Mouse (Mus musculus) heart, adult 18-20 months (tissue): ENCODE results near the gene Gphb5. TPM values are rescaled to one million over a fixed set of nuclear protein-coding genes. Genes with fewer than 3 reads are reported as not detected.

Experiments used
- DNase-seq, 2 experiments: peaks; one replicate each; pipeline ENCODE4 v3.0.0; 2021 to 2022; ENCODE audit warnings: mixed read lengths in 1 of 2
- total RNA-seq, 2 experiments: library from RNA; stranded (reverse); gene quantifications; 2 replicates each; pipeline ENCODE4 v1.2.3; 2021

Gphb5 gene
- total RNA-seq, 2 experiments from 2014 or later: not detected

DNA sequence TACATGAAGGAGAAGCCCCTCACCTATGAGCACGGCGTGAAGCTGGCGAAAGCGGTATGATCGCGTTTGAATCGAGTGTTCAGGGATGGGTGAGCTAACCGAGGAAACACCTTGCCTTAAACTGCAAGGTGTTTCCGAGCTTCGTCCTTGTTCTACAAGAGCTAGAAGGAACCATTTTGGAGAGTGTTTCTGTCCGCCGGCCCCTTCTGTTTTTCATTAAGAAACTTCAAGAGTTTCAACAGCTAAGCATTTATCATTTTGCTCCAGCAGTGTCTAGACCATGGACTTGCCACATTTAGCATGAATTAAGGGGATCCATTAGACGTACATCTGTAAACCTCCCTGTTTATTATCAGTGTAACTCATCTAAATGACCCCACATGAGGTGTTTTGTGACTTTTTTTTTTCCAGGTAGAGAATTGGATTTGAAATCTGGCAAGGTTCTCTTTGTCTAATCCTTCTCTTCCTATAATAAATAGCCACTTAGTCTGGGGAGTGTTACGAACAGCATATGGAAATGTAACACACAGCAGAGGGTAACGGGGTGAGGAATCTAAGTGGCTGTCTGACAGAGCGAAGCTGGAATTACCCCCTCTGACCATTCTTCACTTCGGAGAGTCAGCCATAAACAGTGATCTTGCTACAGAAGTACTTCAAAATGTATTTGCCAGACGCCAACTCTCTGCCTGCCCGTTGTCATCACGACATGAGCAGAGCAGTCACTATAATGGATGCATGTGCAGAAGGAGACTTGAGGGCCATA is 22.4 kb downstream of the Gphb5 start:
- DNase-seq: no peak

DNA sequence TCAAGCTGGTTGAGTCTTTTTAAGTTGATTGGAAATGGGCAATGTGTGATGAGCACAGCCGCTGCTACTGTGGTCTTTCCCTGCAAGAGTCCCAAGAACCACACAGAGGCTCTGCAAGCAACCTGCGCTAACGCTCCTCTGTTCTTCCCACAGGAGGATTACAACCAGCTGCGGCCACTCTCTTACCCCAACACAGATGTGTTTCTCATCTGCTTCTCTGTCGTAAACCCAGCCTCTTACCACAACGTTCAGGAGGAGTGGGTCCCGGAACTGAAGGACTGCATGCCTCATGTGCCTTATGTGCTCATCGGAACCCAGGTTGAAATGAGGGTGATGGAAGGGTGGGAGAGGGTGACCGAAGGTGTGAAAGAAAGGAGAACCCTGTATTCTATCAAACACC is 25.1 kb downstream of the Gphb5 start:
- DNase-seq: no peak

DNA sequence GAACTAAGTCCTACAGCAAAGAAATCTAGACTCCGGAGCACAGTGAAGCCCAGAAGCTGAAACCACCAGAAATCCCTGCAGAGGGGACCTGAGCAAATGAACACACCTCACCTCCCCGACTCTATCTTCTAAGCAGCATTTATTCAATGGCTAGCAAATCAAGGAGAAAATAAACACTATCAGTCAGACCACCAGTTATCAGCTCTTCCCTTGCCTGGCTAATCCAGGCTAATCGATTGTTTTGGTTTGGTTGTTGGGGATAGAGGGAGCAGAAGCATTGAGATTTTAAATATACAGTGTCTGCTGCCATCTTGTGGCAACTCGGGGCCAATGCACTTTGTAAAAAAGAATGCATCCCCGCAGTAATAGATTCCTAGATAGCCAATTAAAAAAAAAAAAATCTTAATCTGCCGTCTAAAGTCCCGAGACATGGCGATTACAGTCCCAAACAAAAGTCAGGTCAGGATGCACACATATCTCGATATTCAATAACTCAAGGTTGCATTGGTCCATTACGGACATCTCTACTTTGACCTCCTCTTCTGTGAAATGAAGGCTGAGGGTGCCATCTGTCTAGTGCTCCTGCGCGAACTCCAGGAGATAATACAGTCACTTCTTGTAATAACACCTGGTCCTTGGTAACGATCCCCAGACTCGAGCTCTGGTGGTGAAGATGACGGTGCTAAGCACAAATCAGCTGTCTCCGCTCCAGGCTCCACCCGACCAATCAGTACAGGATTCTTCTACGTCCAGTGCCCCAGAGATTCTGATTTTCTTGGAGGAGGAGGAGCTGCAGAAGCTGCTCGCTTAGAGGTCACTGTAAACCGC is 27.1 kb downstream of the Gphb5 start:
- peak; percentile 42 to 68 for DNase-seq

DNA sequence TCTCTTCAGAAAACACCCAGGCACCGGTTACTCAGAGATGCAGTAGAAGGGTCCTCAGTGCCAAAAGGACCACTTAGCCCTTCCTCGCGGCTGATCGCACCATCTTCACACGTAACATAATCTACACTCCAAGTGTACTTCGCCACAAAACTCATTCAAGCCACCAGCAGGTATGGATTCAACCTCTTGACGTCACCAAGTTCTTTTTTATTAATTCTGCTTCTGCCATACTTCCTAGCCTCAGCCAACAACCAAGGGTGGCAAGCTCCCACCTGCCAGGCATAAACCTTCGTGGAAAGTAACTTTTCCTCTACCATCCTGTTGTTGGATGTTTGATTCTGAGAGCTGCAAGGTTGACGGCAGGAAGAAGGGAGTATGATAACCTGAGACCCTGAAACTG is 28.1 kb downstream of the Gphb5 start:
- DNase-seq: no peak

DNA sequence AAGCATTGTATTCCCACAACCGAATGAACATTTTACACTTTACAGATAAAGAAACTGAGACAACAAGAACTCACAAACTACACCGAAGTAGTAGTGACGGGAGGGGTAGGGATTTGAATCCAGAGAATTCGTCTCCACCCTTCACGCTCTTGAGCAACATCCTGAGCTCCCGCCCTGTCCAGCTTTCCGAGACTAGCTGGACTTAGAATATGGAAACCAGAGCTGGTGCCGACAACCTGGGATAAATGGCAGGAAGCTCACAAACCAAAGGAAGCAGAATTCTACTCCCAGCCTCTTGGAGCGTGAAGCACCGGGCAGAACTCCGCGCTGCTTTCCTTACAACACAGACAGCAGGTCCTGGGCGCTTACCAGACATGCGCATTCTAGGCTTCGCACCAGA is 28.7 kb downstream of the Gphb5 start:
- peak; percentile 60 to 79 for DNase-seq

DNA sequence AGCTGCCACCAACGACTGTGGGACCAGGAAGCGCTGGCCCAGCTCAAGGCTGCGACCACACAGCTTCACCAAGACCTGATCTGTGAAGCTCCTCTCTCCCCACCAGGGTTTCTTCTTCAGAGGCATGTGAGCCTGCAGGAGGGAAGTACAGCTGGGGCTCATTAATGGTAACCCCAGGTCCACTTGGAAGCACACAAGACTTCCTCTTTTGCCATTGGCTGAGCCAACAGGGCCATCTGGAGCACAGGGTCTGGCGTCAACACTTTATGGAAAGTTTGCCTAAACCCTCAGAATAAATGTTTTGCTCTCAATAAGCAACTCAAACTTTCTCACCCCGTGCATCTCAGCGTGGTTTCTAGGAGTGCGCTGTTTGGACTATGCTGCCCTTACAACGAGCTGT is 29.4 kb downstream of the Gphb5 start:
- peak; percentile 55 to 65 for DNase-seq

DNA sequence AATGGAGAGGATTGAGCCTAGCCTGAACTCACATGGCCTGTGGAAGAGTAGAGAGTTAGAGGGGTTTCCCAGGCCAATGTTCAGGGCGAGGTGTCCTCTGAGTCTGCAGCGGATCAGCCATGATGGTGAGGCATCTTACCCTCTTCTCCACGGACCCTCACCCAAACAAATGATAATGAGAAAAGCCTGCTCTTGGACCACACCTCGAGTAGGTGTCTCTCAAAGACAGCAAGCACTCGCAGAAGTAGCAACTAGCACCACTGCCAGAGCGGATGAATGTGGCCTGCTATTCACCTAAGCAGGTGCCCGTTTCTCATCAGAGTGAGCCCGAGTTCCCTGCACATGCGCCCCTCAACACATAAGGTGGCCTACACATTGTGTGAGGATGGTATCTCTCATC is 29.9 kb downstream of the Gphb5 start:
- peak in 1 of 2 experiments; percentile 26 for DNase-seq

DNA sequence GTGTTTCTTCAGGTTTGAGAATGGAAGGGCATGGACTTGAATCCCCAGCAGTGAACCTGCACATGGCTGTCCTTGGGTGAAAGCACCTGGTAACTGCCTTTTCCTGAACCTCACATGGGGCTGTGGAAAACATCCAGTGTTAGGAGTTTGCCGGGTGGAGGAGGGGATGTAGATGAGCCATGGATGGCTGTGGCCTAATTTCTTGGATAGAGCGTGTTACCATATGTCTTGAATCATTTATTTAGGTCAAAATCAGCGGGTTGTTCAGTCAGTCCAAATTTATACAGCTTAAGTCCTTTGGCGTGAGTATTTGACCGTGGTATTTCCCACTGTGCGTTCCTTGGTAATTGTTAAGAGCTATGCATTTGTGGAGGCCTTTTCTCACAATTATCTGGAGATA is 40.5 kb downstream of the Gphb5 start:
- DNase-seq: no peak

DNA sequence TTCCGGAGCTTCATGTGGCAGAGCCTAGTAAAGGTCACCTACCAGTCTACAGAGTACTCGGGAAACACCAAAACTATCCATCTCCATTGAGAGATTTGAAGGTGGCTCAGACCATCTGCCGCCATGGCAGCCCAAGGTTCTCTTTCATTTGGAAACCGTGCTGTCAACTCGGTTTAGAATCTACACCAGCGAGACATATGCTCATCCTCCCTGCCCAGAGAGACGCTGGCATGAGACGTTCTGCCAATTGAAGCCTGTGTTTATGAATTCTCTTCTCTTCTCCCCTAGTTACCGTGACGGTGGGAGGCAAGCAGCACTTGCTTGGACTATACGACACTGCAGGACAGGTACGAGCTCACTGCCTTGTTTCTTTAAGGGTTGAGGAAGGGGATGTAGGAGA is 41.5 kb downstream of the Gphb5 start:
- no peak for DNase-seq

DNA sequence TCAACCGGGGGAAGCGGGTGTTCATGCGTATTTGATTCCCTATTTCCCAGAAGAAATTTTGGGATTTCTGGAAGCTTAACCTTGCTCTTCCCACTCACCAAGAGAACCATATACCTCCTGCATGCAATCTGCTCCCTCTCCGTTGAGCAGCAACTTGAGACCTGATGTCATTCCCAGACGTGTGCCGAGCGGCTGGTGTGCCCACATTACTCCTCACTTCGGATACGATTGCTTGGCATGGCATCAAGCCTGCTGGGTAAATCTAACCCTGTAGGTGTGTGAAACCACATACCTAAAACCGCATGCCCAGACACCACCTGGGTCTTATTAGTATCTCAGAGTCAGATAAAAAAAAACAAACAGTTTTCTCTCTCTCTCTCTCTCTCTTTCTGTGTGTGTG is 42.1 kb downstream of the Gphb5 start:
- DNase-seq: no peak

DNA sequence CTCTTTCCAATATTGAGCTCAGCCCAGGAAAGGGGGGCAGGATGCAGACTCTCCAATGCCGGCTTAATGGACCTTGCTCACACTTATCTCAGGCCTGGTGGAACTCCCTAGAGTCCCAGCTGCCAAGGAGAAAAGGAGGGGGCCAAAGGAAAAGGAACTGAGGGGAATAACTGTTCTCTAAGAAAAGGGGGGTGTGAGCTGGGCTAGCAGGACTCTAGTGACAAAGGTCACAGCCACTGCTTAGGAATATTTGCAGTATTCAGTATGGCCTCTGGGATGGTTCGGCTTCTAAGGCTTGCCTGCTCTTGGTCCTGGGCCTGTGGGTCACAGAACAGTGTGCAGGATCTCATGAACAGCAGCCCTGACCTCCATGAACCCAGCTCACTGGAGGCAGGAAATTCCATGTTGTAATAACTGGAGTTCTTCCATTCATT is 47.1 kb downstream of the Gphb5 start:
- peak; percentile 72 to 84 for DNase-seq

DNA sequence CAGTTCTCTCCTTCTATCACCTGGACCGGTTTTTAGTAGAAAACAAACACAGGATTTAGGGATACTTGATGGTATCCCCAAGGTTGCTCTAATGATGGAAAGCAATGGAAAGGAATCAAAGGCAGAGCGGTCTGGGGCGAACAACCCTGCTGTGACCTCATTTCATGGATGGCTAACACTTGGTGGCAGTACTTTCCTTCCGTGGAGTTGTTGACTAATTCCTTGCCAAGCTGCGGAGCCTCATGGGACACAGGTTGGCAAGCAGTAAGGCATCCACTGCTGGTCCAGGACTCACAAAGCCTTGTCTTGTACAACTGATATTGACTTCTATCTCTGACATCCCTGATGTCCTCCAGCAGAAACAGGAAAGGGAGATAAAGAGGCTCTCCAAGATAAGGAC is 48.1 kb downstream of the Gphb5 start:
- DNase-seq: peak; percentile 73

DNA sequence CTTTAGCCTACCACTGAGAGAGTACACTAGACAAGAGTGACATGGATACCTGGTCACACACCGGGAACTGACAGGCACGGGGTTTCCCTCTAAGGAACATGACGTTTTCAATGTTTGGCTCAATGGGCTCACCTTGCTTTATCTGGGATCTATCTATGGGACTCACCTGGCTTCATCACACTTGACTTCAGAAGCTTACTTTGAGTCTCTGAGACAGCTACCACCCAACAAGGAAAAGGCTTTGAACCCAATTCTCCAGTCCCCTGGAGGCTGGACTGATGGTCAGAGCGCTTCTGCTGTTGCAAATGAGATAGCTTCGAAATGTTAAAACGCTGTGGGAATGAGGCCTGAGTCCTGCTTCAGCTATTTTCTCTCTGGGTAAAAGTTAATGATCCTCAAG is 49.2 kb downstream of the Gphb5 start:
- no peak for DNase-seq

DNA sequence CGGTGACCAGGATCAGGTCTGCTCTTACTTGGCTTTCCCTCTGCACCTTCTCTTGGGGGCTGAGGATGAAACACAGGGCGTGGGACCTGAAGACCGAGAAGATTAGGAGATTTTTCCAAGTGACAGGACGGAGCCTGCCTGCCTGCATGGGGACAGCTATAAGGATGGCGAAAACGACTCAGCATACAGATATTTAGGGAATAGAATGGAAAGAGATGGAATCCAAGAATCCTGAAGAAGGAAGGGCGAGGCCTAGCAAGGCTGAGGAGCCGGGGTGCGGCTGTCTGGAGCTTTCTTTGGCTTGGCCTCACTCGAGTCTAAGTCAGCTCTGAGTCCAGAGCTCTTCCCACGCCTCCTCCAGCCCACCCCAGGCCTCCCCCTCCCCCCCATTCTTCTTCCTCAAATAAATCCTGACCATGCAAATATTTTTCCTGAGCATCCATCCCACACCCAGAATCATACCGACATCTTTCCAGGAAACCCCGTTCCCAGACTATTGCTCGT is 50.9 kb downstream of the Gphb5 start:
- DNase-seq: peak in 1 of 2 experiments; percentile 49

DNA sequence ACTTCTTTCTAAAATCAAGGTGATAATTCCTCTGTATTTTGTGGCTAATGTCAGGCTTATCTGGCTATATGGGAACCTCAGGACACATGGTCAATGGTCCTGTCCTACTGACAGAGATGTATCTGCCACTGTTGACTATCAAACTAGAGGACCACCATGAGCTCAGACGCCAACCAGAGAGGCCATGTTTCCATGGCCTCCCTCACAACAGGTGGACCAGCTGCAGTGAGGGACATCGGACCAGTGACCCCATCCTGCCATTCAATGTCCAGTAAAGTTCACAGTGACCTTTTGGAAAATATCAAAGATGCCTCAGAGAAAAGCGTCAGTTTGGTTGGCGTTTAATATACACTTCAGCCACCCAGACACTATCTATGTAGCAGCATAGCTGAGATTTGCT is 52.2 kb downstream of the Gphb5 start:
- DNase-seq: no peak

DNA sequence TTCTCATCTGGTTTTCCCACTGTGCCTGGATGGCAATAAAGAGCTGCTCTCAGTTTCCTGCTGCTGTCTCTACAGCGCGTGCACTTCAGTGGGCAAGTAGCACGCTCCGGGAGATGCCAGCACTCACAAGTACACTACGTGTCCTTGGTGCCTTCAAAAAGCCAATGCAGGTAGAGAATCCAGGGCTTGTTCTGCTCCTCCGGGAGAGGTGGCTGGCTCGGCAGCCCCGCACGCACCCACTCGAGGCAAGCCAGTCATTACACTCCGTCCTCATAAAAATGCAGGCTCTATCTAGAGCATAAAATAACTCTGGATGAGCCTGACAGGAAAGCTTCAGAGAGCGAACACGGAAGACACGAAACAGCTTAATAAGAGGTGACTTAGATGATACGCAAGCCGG is 54.1 kb downstream of the Gphb5 start:
- no peak for DNase-seq

Other genes with a start within 250 kb of the Gphb5 start
- gene Kcnh5, start 239.4 kb downstream of the Gphb5 start, total RNA-seq: not detected
- 10 to 100 TPM; 32.4 to 35.7 TPM for gene Rhoj, start 108.5 kb downstream of the Gphb5 start, total RNA-seq
- gene Ppp2r5e, start 179.5 kb upstream of the Gphb5 start, total RNA-seq: 10 to 100 TPM; 30.9 to 32.2 TPM